Mouse (Mus musculus) embryonic facial prominence, embryonic 13.5 days (tissue): ENCODE measurements at regions not wholly inside any gene's neighbourhood (a gene's known extent, or its start where the extent isn't known, plus 50 kb on each side); places are given as distances from the start of the nearest gene placed in this dataset.
A peak's percentile ranks its signal among the peaks of the same experiment; 100 is the strongest.

Source experiments
- ATAC-seq: fragments of 200-750 bp; cut with Nextera tagmentation; 2 replicates; pipeline ENCODE4 v1.8.0; 2017; ENCODE audit warnings: low read depth; ENCODE audit not compliant: insufficient number of reproducible peaks, insufficient read depth, low FRiP score, low TSS enrichment
- H3K27ac ChIP-seq: fragments of 300-500 bp; sonication (generic); 2 replicates; pipeline ENCODE4 v1.5.1; 2015; ENCODE audit warnings: moderate library complexity, mild to moderate bottlenecking, inconsistent platforms
- H3K27me3 ChIP-seq: fragments of 300-500 bp; sonication (generic); 2 replicates; pipeline ENCODE4 v1.6.1; 2015; ENCODE audit warnings: mild to moderate bottlenecking, inconsistent platforms
- H3K36me3 ChIP-seq: fragments of 300-500 bp; sonication (generic); 2 replicates; pipeline ENCODE4 v1.6.1; 2015; ENCODE audit warnings: mild to moderate bottlenecking, inconsistent platforms
- H3K4me1 ChIP-seq: fragments of 300-500 bp; sonication (generic); 2 replicates; pipeline ENCODE4 v1.6.1; 2015; ENCODE audit warnings: inconsistent platforms
- H3K4me2 ChIP-seq: fragments of 300-500 bp; sonication (generic); 2 replicates; pipeline ENCODE4 v1.6.1; 2015; ENCODE audit warnings: moderate library complexity, mild to moderate bottlenecking, inconsistent platforms
- H3K4me3 ChIP-seq: fragments of 300-500 bp; sonication (generic); 2 replicates; pipeline ENCODE4 v1.5.1; 2015; ENCODE audit warnings: mild to moderate bottlenecking, inconsistent platforms
- H3K9ac ChIP-seq: fragments of 300-500 bp; sonication (generic); 2 replicates; pipeline ENCODE4 v1.6.1; 2015; ENCODE audit warnings: mild to moderate bottlenecking, inconsistent platforms
- H3K9me3 ChIP-seq: fragments of 300-500 bp; sonication (generic); 2 replicates; pipeline ENCODE4 v1.6.1; 2016; ENCODE audit warnings: inconsistent platforms
- WGBS: fragments of 180-500 bp; shearing (Covaris S2); methylation state at CpG from one replicate; pipeline ENCODE4 v1.1.7; 2015; ENCODE audit warnings: mixed read lengths; 5-methylcytosine and 5-hydroxymethylcytosine counted together

GRCm38 (mm10) chr17:85799081-85799864 lies 111.2 kb upstream of the Six2 start:
- H3K27ac ChIP-seq, result peak overlapping the region; percentile 89
- H3K4me1 ChIP-seq, result peaks cover 54% of the 10 kb centered on the region
- peak overlapping the region; percentile 56 for H3K4me3 ChIP-seq
- peak overlapping the region; percentile 83 for H3K4me2 ChIP-seq
- H3K9me3 ChIP-seq, result no peaks in the 10 kb centered on the region
- no peak for ATAC-seq
- H3K36me3 ChIP-seq, result no peaks in the 10 kb centered on the region
- H3K9ac ChIP-seq, result peak overlapping the region; percentile 83
- H3K27me3 ChIP-seq, result peaks cover 45% of the 10 kb centered on the region
- WGBS, result 2% methylated on average over 22 of the region's 22 CpGs

GRCm38 (mm10) chr17:85797755-85798154 lies 109.7 kb upstream of the Six2 start:
- ATAC-seq, result no peak
- Histone ChIP-seq H3K36me3 (no peaks in the 10 kb centered on the region), H3K27me3 (peaks cover 42% of the 10 kb centered on the region), H3K4me2 (peak overlapping the region; percentile 36), H3K9me3 (no peaks in the 10 kb centered on the region), H3K27ac (peak overlapping the region; percentile 52; the same call in 1 of the 2 replicates), H3K4me3 (no peak overlapping the region), H3K4me1 (peaks cover 44% of the 10 kb centered on the region), H3K9ac (0 out of 2 replicates have a peak overlapping the region, but pooled peaks have one; percentile 17)
- WGBS, result 48% methylated on average over 5 of the region's 5 CpGs

- no peaks in the 10 kb centered on the region for H3K9me3 ChIP-seq
- H3K4me1 ChIP-seq, result peaks cover 34% of the 10 kb centered on the region
- ATAC-seq, result no peak
- 22% methylated on average over 5 of the region's 5 CpGs for WGBS
- no peaks in the 10 kb centered on the region for H3K36me3 ChIP-seq
- H3K27me3 ChIP-seq, result peaks cover 25% of the 10 kb centered on the region
- peak overlapping the region; percentile 30; the same call in 1 of the 2 replicates for H3K27ac ChIP-seq
- H3K4me3 ChIP-seq, result no peak overlapping the region
- H3K4me2 ChIP-seq, result peak overlapping the region; percentile 36
- H3K9ac ChIP-seq, result no peak overlapping the region
Measured at GRCm38 (mm10) chr17:85795820-85796219, 107.7 kb upstream of the Six2 start.

GRCm38 (mm10) chr17:85785625-85786294 lies 97.7 kb upstream of the Six2 start:
- Histone ChIP-seq H3K9me3 (no peaks in the 10 kb centered on the region), H3K36me3 (no peaks in the 10 kb centered on the region), H3K4me3 (no peak overlapping the region), H3K27ac (peak overlapping the region; percentile 93), H3K9ac (0 out of 2 replicates have a peak overlapping the region, but pooled peaks have one; percentile 40), H3K4me2 (peak overlapping the region; percentile 18), H3K27me3 (no peaks in the 10 kb centered on the region), H3K4me1 (peaks cover 31% of the 10 kb centered on the region)
- peak; percentile 84 for ATAC-seq
- 12% methylated on average over 13 of the region's 13 CpGs for WGBS

- no peak for ATAC-seq
- no peaks in the 10 kb centered on the region for H3K36me3 ChIP-seq
- no peak overlapping the region for H3K9ac ChIP-seq
- no peaks in the 10 kb centered on the region for H3K9me3 ChIP-seq
- H3K4me2 ChIP-seq, result no peak overlapping the region
- WGBS, result 83% methylated on average over 10 of the region's 10 CpGs
- H3K27me3 ChIP-seq, result peaks cover 6% of the 10 kb centered on the region
- H3K4me1 ChIP-seq, result peaks cover 5% of the 10 kb centered on the region
- H3K4me3 ChIP-seq, result no peak overlapping the region
- no peak overlapping the region for H3K27ac ChIP-seq
Measured at GRCm38 (mm10) chr17:85780477-85780876, 92.4 kb upstream of the Six2 start.

- Histone ChIP-seq H3K27me3 (peaks cover 6% of the 10 kb centered on the region), H3K9ac (no peak overlapping the region), H3K9me3 (no peaks in the 10 kb centered on the region), H3K4me2 (no peak overlapping the region), H3K36me3 (no peaks in the 10 kb centered on the region), H3K4me3 (no peak overlapping the region), H3K27ac (no peak overlapping the region), H3K4me1 (no peaks in the 10 kb centered on the region)
- 75% methylated on average over 3 of the region's 3 CpGs for WGBS
- no peak for ATAC-seq
Measured at GRCm38 (mm10) chr17:85776876-85777275, 88.8 kb upstream of the Six2 start.

GRCm38 (mm10) chr17:85768341-85768740 lies 80.3 kb upstream of the Six2 start:
- H3K4me2 ChIP-seq, result no peak overlapping the region
- no peaks in the 10 kb centered on the region; the same call in 1 of the 2 replicates for H3K27me3 ChIP-seq
- ATAC-seq, result no peak
- H3K27ac ChIP-seq, result no peak overlapping the region
- no peaks in the 10 kb centered on the region for H3K36me3 ChIP-seq
- no peaks in the 10 kb centered on the region for H3K9me3 ChIP-seq
- no peak overlapping the region for H3K4me3 ChIP-seq
- H3K4me1 ChIP-seq, result peaks cover 16% of the 10 kb centered on the region
- no peak overlapping the region for H3K9ac ChIP-seq
- WGBS, result 53% methylated on average over 10 of the region's 10 CpGs

- no peak for ATAC-seq
- peaks cover 16% of the 10 kb centered on the region for H3K4me1 ChIP-seq
- no peak overlapping the region for H3K27ac ChIP-seq
- H3K36me3 ChIP-seq, result no peaks in the 10 kb centered on the region
- H3K4me3 ChIP-seq, result no peak overlapping the region
- H3K9me3 ChIP-seq, result 0 out of 2 replicates have a peak, but pooled peaks cover 3% of the 10 kb centered on the region
- H3K9ac ChIP-seq, result 0 out of 2 replicates have a peak overlapping the region, but pooled peaks have one; percentile 21
- no peaks in the 10 kb centered on the region; the same call in 1 of the 2 replicates for H3K27me3 ChIP-seq
- 72% methylated on average over 15 of the region's 15 CpGs for WGBS
- H3K4me2 ChIP-seq, result no peak overlapping the region
Measured at GRCm38 (mm10) chr17:85767201-85767862, 79.3 kb upstream of the Six2 start.

GRCm38 (mm10) chr17:85766556-85766955 lies 78.5 kb upstream of the Six2 start:
- Histone ChIP-seq H3K4me2 (no peak overlapping the region), H3K4me1 (peaks cover 16% of the 10 kb centered on the region), H3K27me3 (no peaks in the 10 kb centered on the region; the same call in 1 of the 2 replicates), H3K27ac (no peak overlapping the region), H3K9ac (no peak overlapping the region), H3K9me3 (peaks cover 7% of the 10 kb centered on the region; the same call in 1 of the 2 replicates), H3K36me3 (no peaks in the 10 kb centered on the region), H3K4me3 (no peak overlapping the region)
- ATAC-seq, result no peak
- WGBS, result 7% methylated on average over 5 of the region's 5 CpGs

GRCm38 (mm10) chr17:85758581-85759098 lies 70.6 kb upstream of the Six2 start:
- WGBS, result 29% methylated on average over 9 of the region's 9 CpGs
- no peak for ATAC-seq

GRCm38 (mm10) chr17:85757647-85758046 lies 69.6 kb upstream of the Six2 start:
- WGBS, result 96% methylated on average over 1 of the region's 1 CpGs
- H3K9ac ChIP-seq, result no peak overlapping the region
- H3K4me2 ChIP-seq, result no peak overlapping the region
- H3K4me1 ChIP-seq, result peaks cover 12% of the 10 kb centered on the region
- no peak overlapping the region for H3K4me3 ChIP-seq
- no peaks in the 10 kb centered on the region for H3K27me3 ChIP-seq
- H3K27ac ChIP-seq, result no peak overlapping the region
- no peaks in the 10 kb centered on the region for H3K36me3 ChIP-seq
- H3K9me3 ChIP-seq, result peaks cover 10% of the 10 kb centered on the region; the same call in 1 of the 2 replicates
- no peak for ATAC-seq

More at GRCm38 (mm10) chr17:85758581-85759098, 70.6 kb upstream of the Six2 start:
- no peak overlapping the region for H3K27ac ChIP-seq
- no peak overlapping the region for H3K9ac ChIP-seq
- no peaks in the 10 kb centered on the region for H3K36me3 ChIP-seq
- H3K4me3 ChIP-seq, result no peak overlapping the region
- H3K4me1 ChIP-seq, result peaks cover 12% of the 10 kb centered on the region
- no peaks in the 10 kb centered on the region; the same call in 1 of the 2 replicates for H3K27me3 ChIP-seq
- H3K4me2 ChIP-seq, result no peak overlapping the region
- peaks cover 10% of the 10 kb centered on the region; the same call in 1 of the 2 replicates for H3K9me3 ChIP-seq
